Mouse (Mus musculus) adrenal gland, postnatal 4 days (tissue): ENCODE measurements around the gene Vps26a. TPM values are rescaled to one million over a fixed set of nuclear protein-coding genes. Genes with fewer than 3 reads are reported as not detected.

ENCODE experiments used
- DNase-seq, 2 experiments: peaks; one replicate each; pipeline ENCODE4 v3.0.0; 2021 to 2022; ENCODE audit warnings: low spot score in 2 of 2, mixed read lengths in 2 of 2
- long read RNA-seq, 2 experiments: library from polyadenylated mRNA; stranded (forward); transcript quantifications; one replicate each; pipeline ENCODE4 v2.0.0; 2021
- total RNA-seq, 2 experiments: library from RNA; stranded (reverse); gene quantifications; 2 replicates each; pipeline ENCODE4 v1.2.3; 2021

Gene Vps26a
- total RNA-seq = 10 to 100 TPM; 45.3 to 48.7 TPM
- long read RNA-seq, experiment 1, transcript Vps26a-202 (9 exons, 2,597 nt) = major isoform, 35 of 48 reads
- long read RNA-seq, experiment 1, partial matches to known transcripts = 3 of 48 reads
- long read RNA-seq, experiment 1, other reads (novel, unspliced or antisense) = 10 of 48 reads
- long read RNA-seq, experiment 2, transcript Vps26a-202 (9 exons, 2,597 nt) = major isoform, 73 of 102 reads
- long read RNA-seq, experiment 2, partial matches to known transcripts = 2 of 102 reads
- long read RNA-seq, experiment 2, other reads (novel, unspliced or antisense) = 27 of 102 reads

GRCm38 (mm10) chr10:62486618-62487415, at the start of gene Vps26a:
TSS of gene Vps26a (minus strand) at chr10:62486805.
- peak; percentile 93 to 97 for DNase-seq

- no peak for DNase-seq
These were observed 47.9 kb upstream of the Vps26a start for GRCm38 (mm10) chr10:62534509-62534908.

GRCm38 (mm10) chr10:62532832-62533231, 46.2 kb upstream of the Vps26a start:
- no peak for DNase-seq

GRCm38 (mm10) chr10:62530183-62530582, 43.6 kb upstream of the Vps26a start:
- DNase-seq = no peak

- DNase-seq = no peak
These were observed 40.7 kb upstream of the Vps26a start, which contains the start of gene Srgn for GRCm38 (mm10) chr10:62527351-62527750. TSS of gene Srgn (minus strand) at chr10:62527451.

- no peak for DNase-seq
These were observed 35.8 kb upstream of the Vps26a start for GRCm38 (mm10) chr10:62522346-62522950.

GRCm38 (mm10) chr10:62521763-62522162, 35.2 kb upstream of the Vps26a start:
- no peak for DNase-seq

- no peak for DNase-seq
These were observed 34.3 kb upstream of the Vps26a start for GRCm38 (mm10) chr10:62520911-62521310.

GRCm38 (mm10) chr10:62517511-62517910, 30.9 kb upstream of the Vps26a start:
- DNase-seq = no peak

GRCm38 (mm10) chr10:62512855-62513254, 26.2 kb upstream of the Vps26a start:
- DNase-seq = no peak

- DNase-seq = no peak
These were observed 24.9 kb upstream of the Vps26a start for GRCm38 (mm10) chr10:62511528-62511927.

GRCm38 (mm10) chr10:62509032-62509656, 22.5 kb upstream of the Vps26a start:
- DNase-seq = no peak

GRCm38 (mm10) chr10:62508459-62508858, 21.9 kb upstream of the Vps26a start:
- DNase-seq = no peak

- DNase-seq = no peak
These were observed 21.1 kb upstream of the Vps26a start for GRCm38 (mm10) chr10:62507591-62508308.

- DNase-seq = no peak
These were observed 20.5 kb upstream of the Vps26a start for GRCm38 (mm10) chr10:62507071-62507470.

- no peak for DNase-seq
These were observed 19.5 kb upstream of the Vps26a start for GRCm38 (mm10) chr10:62506019-62506556.

GRCm38 (mm10) chr10:62505224-62505983, 18.8 kb upstream of the Vps26a start:
- no peak for DNase-seq

GRCm38 (mm10) chr10:62503836-62504628, 17.4 kb upstream of the Vps26a start:
- DNase-seq = no peak

- DNase-seq = no peak
These were observed 16.7 kb upstream of the Vps26a start for GRCm38 (mm10) chr10:62503353-62503752.
